Mouse (Mus musculus): Measurements from ENCODE around the gene Col10a1.
"Not testable (repeated sequence)": the region's sequence is repeated elsewhere in the genome, so short reads cannot be mapped to it uniquely, and the experiment has no call there.

Col10a1 gene

DNA sequence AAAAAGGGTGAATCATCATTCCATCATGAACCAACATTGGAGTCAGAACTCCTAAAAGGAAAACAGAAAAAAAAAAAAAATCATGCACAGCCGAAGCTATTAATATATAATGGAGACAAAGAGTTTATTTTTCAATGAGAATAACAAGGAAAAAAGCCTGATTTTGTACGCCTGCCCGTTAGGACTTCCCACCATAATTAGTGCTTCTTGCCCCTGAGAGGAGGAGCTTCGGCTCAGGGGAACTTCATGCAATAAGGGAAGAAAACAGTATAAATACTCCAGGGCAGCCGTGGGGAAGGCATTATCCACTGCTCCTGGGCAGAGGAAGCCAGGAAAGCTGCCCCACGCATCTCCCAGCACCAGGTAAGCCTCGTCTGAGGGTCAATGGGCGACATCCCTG, at the start of gene Col10a1:
Col10a1 (plus strand) TSS at position 301 of the 400 bp plus-strand sequence.
- DNase-seq (ENCODE audit: low read depth, low spot score) = no peak

DNA sequence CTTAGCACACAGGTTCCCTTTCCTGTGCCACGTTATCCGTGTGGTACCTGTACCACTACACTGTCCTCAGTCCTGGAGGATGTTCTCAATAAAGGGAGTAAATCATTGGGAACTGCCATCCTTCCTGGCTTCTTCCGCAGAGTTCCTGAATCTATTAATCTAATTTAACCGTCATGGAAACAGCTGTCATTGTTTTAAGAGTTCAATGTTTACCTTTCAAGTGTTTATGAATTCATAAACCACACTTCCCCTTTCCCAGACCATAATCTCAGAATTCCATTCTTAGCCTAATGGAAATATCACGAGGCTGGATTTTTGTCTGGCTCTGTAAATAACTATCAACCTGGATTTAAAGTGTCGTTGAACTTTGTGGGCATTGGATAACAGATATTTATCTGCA, 48.8 kb upstream of the Col10a1 start:
- no peak for DNase-seq (ENCODE audit: low read depth, low spot score)

DNA sequence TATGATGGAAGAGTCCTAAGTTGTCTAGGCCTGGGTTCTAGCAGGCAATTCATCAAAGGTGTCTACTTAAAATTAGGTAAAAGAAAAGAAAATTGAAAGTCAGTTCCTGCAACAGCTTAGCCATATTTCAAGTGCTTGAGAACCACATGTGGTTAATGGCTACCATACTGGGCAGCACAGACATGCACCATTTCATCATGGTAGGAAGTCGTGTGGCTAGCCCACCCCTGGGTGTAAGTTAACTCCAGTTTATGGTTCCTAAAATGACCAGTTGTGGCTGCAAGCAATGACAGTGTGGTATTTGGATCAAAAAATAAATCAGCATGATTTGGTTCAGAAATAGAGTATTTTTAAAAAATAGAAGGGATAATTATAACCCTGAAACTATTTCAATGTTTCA, 47.9 kb upstream of the Col10a1 start:
- DNase-seq (ENCODE audit: low read depth, low spot score) = no peak

DNA sequence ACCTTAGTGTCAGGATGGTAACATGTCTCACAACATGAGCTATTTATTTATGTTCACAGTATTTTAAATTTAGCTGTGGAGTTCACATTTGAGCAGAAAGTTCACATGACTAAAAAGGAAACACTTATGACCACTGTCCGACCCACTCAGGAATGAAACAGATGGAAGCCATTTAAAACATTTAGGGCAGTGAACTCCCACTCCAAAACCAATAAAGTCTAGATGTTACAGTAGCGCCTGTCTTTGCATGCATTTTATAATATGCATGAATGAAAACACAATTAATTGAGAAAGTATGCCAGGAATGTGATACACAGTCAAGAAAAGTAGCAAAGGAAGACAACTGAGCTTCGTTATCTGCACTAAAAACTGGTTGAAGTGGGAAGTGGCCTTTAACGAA, 37.6 kb upstream of the Col10a1 start:
- DNase-seq (ENCODE audit: low read depth, low spot score) = no peak

DNA sequence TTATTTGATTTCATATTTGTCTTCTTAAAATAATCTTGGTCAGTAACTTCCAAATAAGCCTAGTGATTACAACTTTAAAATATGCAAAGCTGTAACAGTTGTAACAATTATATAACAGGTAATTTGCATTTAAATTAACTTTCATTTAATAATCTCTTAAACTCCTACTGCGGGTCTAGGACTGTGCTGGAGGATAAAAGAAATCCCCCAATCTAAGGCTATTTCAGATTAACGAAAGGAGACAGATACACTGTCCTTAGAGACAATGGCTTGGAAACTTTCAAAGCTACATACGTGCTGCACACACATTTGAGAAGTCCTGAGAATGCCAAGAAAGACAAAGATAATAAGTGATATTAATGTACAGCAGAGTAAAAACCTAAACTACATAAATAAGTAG, 31.5 kb upstream of the Col10a1 start:
- no peak for DNase-seq (ENCODE audit: low read depth, low spot score)

DNA sequence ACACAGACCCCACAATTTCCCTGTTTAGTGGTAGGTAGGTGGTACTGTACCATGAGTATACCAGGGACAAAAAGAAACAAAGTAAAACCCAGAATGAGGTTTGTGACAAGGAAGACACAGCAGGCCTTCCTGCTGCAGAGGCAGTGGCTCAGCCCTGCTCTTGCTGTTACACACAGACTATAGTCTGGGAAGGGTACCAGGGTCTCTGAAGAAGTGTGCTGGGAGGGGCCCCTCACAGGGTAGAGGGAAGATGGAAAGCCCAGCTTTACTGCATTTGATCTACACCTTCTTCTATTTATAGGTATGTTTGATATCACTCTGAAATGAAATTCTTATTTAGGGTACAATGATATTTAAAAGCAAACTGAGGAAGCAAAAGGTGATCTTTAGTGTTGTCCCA, 26.0 kb upstream of the Col10a1 start:
- no peak for DNase-seq (ENCODE audit: low read depth, low spot score)

DNA sequence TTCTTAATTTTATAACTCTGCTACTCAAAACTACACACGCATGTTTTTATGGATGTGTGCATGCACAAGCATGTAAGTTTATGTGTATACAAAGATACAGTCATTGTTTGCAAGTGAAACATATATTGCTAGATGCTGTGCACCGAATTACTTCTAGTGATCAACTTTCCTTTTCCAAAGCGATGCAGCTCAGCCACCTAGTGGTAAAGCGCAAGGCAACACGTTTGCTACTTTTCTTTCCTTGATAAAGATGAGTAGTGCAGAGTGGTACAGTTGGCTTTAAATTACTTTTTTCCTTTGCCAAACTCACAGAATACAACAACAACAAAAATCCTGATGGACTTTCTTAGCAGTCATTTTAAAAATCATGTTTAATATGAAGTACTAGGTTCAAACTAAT, 21.6 kb upstream of the Col10a1 start:
- DNase-seq (ENCODE audit: low read depth, low spot score) = no peak

DNA sequence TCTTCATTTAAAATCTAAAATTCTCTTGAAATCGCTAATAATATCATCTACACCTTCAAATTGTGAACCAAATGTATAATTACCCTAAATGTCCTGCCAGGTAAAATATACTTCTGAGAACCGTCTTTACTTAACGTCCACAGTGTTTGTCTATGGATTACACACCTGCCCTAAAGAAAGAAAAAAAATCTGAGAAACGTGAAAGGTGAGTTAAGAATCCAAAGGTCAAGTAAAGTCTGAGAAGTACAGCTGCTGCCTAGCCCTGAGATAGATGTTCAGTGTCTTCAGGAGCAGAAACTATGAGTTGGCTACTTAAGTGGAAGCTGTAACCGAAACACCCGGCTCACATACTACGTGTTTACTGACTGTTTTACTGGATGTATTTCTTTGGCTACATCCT, 16.4 kb upstream of the Col10a1 start:
- DNase-seq (ENCODE audit: low read depth, low spot score) = no peak

DNA sequence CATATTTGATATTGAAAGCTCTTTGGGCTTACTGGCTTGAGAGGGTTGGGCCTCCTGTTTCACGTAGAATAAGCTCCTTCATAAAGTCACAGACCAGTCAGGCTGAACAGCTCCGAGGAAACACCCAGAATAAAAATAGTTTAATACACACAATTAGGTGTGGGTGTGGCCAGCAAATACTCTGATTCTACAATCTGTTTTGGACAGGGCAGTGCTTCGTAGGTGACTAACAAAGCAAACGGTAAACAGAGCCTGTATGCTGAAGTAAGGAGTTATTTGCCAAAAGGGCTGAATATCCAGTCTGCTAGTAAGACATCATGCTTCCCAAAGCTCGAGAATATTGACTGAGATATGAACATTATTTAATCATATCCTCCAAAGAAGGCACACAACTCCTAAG, 4.1 kb upstream of the Col10a1 start:
- no peak for DNase-seq (ENCODE audit: low read depth, low spot score)

DNA sequence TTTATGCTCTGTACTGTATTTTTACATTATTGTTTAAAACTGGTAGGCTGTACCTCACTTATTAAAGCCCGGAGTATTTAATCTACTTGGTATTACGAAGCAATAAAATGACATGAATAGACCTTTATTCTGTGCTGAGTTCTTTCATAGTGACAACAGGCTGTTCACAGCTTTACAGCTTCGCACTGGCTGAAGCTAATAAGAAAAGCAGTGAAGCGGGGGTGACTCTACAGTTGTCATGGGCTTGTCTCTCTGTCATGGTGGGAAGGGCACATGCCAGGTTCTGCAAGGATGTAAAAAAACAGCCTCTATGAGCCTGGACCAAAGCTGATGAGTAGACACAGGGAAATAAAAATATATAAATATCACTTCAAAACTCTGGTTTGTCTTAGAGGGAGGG, 7.2 kb downstream of the Col10a1 start:
- no peak for DNase-seq (ENCODE audit: low read depth, low spot score)

DNA sequence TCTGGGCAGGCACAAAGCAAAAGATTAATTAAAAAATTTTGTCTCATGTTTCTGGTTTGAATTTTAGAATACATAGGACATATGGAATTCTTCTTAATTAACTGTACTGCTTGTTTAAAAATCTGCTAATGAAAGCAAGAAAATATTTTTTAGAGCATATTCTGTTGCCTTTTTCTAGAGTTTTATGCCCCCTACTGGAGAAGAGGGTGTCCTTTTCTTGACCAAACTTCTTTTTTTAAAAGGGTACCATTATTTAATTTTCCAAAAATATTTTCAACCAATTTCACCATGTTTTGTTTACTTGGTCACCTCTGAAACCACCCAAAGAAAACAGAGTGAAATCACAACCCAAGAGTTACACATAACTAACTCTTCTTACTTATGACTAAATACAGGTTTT, 9.5 kb downstream of the Col10a1 start:
- DNase-seq (ENCODE audit: low read depth, low spot score) = no peak

DNA sequence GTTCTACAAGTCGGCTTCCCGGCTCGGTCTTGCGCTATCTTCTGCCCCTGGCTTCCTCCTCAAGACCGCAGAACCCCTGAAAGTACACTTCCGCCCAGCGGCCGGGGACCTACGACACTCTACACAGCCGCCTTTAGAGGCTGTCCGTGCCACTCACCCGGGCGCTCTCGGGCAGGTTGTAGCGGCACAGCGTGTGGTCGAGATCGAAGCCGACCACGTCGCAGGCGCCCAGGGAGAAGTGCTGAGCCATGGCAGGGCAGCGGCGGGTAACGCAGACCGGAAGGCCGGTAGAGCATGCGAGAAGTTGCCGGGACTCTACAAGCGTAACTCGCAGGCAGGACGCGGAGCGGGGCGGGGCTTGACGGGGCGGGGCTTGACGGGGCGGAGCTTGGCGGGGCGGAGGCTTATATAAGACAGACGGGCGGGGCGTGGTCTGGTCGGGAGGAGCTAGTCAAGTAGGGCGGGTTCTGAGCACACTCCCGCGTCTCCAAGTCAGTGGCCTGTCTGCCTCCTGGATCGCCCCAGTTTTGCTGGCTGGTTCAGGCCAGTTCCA, 28.5 kb downstream of the Col10a1 start, which contains the start of gene Nt5dc1:
Nt5dc1 (minus strand) TSS at position 349 of the 553 bp plus-strand sequence.
- DNase-seq (ENCODE audit: low read depth, low spot score) = peak; percentile 83

DNA sequence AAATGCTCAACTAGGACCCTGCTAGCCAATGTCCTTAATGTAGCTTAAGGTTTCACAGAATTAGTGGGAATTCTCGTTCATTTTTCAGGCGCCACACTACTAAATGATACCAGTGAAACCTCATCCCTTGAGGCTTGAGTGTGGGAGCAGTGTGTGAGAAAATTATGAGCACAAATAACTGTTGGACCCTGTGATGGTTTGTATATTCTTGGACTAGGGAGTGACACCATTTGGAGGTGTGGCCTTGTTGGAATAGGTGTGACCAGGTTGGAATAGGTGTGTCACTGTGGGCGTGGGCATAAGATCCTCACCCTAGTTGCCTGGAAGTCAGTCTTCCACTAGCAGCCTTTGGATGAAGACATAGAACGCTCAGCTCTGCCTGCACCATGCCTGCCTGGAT, 29.0 kb downstream of the Col10a1 start:
- not testable (repeated sequence) for DNase-seq (ENCODE audit: low read depth, low spot score)

DNA sequence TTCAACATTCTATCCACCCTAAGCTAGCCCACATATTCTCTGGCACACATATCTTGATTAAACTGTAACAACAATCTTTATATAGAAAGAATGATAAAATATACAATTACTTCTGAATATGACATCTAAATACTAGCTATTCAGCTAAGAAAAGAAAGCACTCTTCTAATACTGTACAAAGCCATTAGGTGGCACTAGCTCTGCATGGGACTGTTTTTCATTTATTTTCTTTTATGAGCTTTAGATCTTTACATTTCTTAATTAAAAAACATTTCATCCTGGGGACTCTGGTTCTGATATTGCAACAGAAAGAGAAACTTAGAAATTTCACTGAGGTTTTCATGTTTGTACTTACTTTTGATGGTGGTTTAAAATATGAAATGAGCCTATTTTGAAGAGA, 42.0 kb downstream of the Col10a1 start:
- DNase-seq (ENCODE audit: low read depth, low spot score) = no peak

DNA sequence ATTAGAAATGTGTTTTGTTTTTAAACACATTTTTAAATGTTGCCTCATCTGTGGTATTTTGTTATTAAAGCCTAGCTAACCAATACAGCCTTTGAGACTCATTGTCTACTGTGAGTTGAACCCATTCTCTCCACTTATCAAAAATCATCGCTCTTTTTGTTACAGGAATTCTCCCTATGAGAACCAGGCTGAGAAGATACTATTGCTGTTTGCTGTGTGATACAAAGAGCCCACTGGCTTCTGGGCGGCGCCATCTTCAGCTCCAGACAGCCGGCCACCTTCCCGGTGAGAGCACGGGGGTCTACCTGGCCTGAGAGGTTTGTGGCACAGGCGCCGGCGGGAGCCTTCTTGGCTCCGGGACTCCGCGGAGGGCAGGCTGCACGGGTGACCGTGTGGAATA, 44.4 kb downstream of the Col10a1 start:
- DNase-seq (ENCODE audit: low read depth, low spot score) = not testable (repeated sequence)

Measured in retina, postnatal 7 days (tissue).